Mouse (Mus musculus) lung, adult 10 weeks (tissue): ENCODE data around the gene Ins2. TPM values are rescaled to one million over a fixed set of nuclear protein-coding genes. Genes with fewer than 3 reads are reported as not detected.

Experiments used
- polyA plus RNA-seq: library from polyadenylated mRNA; stranded (reverse); fragments of 350-450 nt; fragmentation: Illumina TruSeq; extraction: RNeasy Lipid Tissue Mini Kit (QIAGEN cat#74804); gene quantifications from one replicate; pipeline ENCODE4 v1.2.3, GENCODE M21; 2014; ENCODE audit warnings: low read depth, low replicate concordance; ENCODE audit not compliant: insufficient read depth

Gene Ins2
- polyA plus RNA-seq = not detected

GRCm38 (mm10) chr7:142743281-142743680 is at the start of gene Ins2:
Gene Ins2 (minus strand): TSS chr7:142743381.

GRCm38 (mm10) chr7:142669751-142670625 is 73.2 kb downstream of the Ins2 start, which contains the start of gene Gm49394:
Gene Gm49394 (minus strand): TSS chr7:142669942.

GRCm38 (mm10) chr7:142666659-142667058 is 76.5 kb downstream of the Ins2 start, which contains the start of gene Igf2:
Gene Igf2 (minus strand): TSS chr7:142666816.

Other genes starting within 250 kb of the Ins2 start
- gene Tnnt3, start 244.5 kb downstream of the Ins2 start, polyA plus RNA-seq = 7.4 TPM
- gene Mrpl23, start 210.7 kb downstream of the Ins2 start, polyA plus RNA-seq = 59.7 TPM
- 9.0 TPM for gene Igf2, start 76.6 kb downstream of the Ins2 start, polyA plus RNA-seq
- not detected for gene Gm49394, start 73.4 kb downstream of the Ins2 start, polyA plus RNA-seq
- gene Th, start 187.7 kb upstream of the Ins2 start, polyA plus RNA-seq = not detected
- 0.19 TPM for gene Ascl2, start 225.9 kb upstream of the Ins2 start, polyA plus RNA-seq